Mouse (Mus musculus) kidney, embryonic 16.5 days (tissue): ENCODE data around the gene Manba. TPM values are rescaled to one million over a fixed set of nuclear protein-coding genes. Genes with fewer than 3 reads are reported as not detected.

ENCODE experiments used
- ATAC-seq: fragments of 200-750 bp; cut with Nextera tagmentation; 2 replicates; pipeline ENCODE4 v1.8.0; 2017; ENCODE audit warnings: moderate TSS enrichment; ENCODE audit not compliant: low FRiP score, low TSS enrichment
- H3K27ac ChIP-seq: fragments of 300-500 bp; sonication (generic); 2 replicates; pipeline ENCODE4 v1.5.1; 2014; ENCODE audit warnings: low read length
- H3K27me3 ChIP-seq: fragments of 300-500 bp; sonication (generic); 2 replicates; pipeline ENCODE4 v1.6.1; 2014; ENCODE audit warnings: low read length, control low read depth, mixed read lengths; ENCODE audit not compliant: insufficient read depth
- H3K36me3 ChIP-seq: fragments of 300-500 bp; sonication (generic); 2 replicates; pipeline ENCODE4 v1.6.1; 2014; ENCODE audit warnings: low read length, control low read depth, mixed read lengths; ENCODE audit not compliant: insufficient read depth
- H3K4me1 ChIP-seq: fragments of 300-500 bp; sonication (generic); 2 replicates; pipeline ENCODE4 v1.6.1; 2014; ENCODE audit warnings: low read length, control low read depth, mixed read lengths; ENCODE audit not compliant: insufficient read depth
- H3K4me2 ChIP-seq: fragments of 300-500 bp; sonication (generic); replicated peaks from 2 replicates; pipeline ENCODE4 v1.6.1; 2014; ENCODE audit warnings: low read depth, low read length
- H3K4me3 ChIP-seq: fragments of 300-500 bp; sonication (generic); 2 replicates; pipeline ENCODE4 v1.5.1; 2014; ENCODE audit warnings: mild to moderate bottlenecking, low read length
- H3K9ac ChIP-seq: fragments of 300-500 bp; sonication (generic); replicated peaks from 2 replicates; pipeline ENCODE4 v1.6.1; 2014; ENCODE audit warnings: low read length
- H3K9me3 ChIP-seq: fragments of 300-500 bp; sonication (generic); 2 replicates; pipeline ENCODE4 v1.6.1; 2016; ENCODE audit warnings: low read length, control low read depth
- WGBS: fragments of 180-500 bp; shearing (Covaris S2); extraction: QIAGEN DNeasy Blood & Tissue Kit; methylation state at CpG from one replicate; pipeline ENCODE4 v1.1.7; 2014; 5-methylcytosine and 5-hydroxymethylcytosine counted together
- polyA plus RNA-seq: library from polyadenylated mRNA; unstranded; fragments of >200 nt; fragmentation: Nextera tagmentation; extraction: Ambion mirVana; gene quantifications from 2 replicates; pipeline ENCODE4 v1.2.1, GENCODE M21; 2015

Gene Manba
- polyA plus RNA-seq, 1 experiment from 2014 or later, result 39.6 TPM

DNA sequence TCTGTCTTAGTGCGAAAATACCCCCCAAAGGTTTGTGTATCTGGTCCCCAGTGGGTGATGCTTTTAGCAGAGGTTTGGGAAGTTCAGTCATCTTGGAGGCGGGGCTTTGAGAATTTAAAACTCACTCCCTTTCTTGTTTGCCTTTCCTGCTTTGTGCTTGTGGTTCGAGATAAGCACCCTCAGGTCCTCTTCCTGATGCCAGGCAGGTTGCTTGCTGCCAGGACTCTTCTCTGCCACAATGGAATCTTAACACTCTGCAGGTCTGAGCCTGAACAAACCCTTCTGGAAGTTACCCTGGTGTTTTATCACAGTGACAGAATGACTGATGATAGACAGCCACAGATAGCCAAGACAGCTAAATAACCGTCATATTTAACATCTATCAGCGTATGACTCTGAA is 83.2 kb downstream of the Manba start:
- WGBS, result 74% methylated on average over 5 of the region's 5 CpGs
- ATAC-seq, result no peak
- Histone ChIP-seq H3K4me3 (no peak overlapping the region), H3K9ac (no peak overlapping the region), H3K4me1 (peaks cover 10% of the 10 kb centered on the region; the same call in 1 of the 2 replicates), H3K27me3 (no peaks in the 10 kb centered on the region), H3K9me3 (no peaks in the 10 kb centered on the region), H3K36me3 (0 out of 2 replicates have a peak, but pooled peaks cover 4% of the 10 kb centered on the region), H3K27ac (no peak overlapping the region), H3K4me2 (no peak overlapping the region)

DNA sequence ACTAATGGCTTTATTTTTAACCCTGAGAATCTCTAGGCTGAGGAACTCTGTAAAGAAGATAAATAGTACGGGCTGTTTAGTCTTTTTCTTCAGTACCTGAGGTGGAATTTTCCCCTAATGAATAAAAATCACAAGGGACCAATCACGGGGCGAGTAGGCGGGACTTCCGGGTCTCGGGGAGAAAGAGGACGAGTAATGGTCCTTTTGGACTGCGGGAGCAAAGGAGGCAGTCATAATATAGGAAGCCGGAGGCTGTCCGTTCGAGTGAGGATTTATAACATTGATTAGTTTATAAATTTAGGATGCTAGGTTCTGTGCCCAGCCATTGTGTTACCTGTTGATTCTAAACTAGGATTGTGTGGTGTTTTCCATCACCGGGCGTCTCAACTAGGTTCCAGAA is 86.1 kb downstream of the Manba start:
- H3K27ac ChIP-seq, result no peak overlapping the region

DNA sequence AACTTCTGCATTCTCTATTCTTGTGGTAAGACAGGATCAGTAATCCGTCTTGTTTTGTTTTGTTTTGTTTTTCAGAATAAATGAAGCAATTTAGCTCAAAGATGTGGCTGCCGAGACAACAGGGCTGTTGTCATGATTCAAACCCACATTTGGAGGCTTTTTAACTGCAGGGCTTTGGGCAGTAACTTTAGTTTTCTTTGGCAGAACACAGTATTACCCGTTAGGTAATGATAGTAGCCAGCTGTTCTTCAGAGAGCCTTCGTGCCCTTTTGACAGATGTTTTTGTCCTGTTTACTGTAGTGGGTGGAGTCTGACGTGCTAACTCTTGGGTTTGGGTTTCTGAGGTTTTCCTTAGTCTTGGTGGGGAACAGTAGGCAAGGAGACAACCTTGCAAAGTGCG is 87.6 kb downstream of the Manba start:
- ATAC-seq, result peak; percentile 54; the same call in 1 of the 2 replicates
- H3K4me1 ChIP-seq, result peaks cover 10% of the 10 kb centered on the region; the same call in 1 of the 2 replicates
- H3K9me3 ChIP-seq, result no peaks in the 10 kb centered on the region
- H3K36me3 ChIP-seq, result 0 out of 2 replicates have a peak, but pooled peaks cover 4% of the 10 kb centered on the region
- no peak overlapping the region for H3K4me3 ChIP-seq
- no peaks in the 10 kb centered on the region for H3K27me3 ChIP-seq
- H3K27ac ChIP-seq, result no peak overlapping the region
- WGBS, result 32% methylated on average over 6 of the region's 6 CpGs
- H3K9ac ChIP-seq, result no peak overlapping the region
- no peak overlapping the region for H3K4me2 ChIP-seq

More for the DNA sequence above, 86.1 kb downstream of the Manba start:
- WGBS, result 62% methylated on average over 13 of the region's 13 CpGs
- 0 out of 2 replicates have a peak, but pooled peaks cover 4% of the 10 kb centered on the region for H3K36me3 ChIP-seq
- H3K4me3 ChIP-seq, result no peak overlapping the region
- H3K4me1 ChIP-seq, result peaks cover 10% of the 10 kb centered on the region; the same call in 1 of the 2 replicates
- no peak overlapping the region for H3K9ac ChIP-seq
- no peak for ATAC-seq
- no peaks in the 10 kb centered on the region for H3K27me3 ChIP-seq
- no peak overlapping the region; the same call in 1 of the 2 replicates for H3K4me2 ChIP-seq
- no peaks in the 10 kb centered on the region for H3K9me3 ChIP-seq

DNA sequence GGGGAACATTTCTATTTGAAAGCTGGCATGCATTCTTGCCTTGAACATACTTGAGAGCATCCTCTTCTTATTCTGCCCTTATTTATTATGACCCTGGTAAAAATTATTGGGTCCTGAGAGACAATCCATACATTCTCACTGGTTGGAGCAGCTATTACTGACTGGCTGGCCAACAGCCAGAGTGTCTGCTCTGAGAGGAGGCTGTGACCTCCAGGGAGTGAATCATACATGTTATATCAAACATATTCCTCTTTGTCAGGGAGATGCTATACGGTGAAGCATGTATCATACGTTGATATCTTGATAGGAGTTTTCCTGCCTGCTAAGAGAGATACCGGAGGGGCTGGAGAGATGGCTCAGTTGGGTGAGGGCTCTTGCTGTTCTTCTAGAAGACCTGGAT is 89.7 kb downstream of the Manba start:
- Histone ChIP-seq H3K9ac (no peak overlapping the region), H3K4me1 (peaks cover 17% of the 10 kb centered on the region), H3K9me3 (no peaks in the 10 kb centered on the region), H3K4me2 (no peak overlapping the region), H3K4me3 (no peak overlapping the region), H3K27me3 (no peaks in the 10 kb centered on the region), H3K36me3 (0 out of 2 replicates have a peak, but pooled peaks cover 4% of the 10 kb centered on the region), H3K27ac (no peak overlapping the region)
- no peak for ATAC-seq
- 67% methylated on average over 3 of the region's 3 CpGs for WGBS

DNA sequence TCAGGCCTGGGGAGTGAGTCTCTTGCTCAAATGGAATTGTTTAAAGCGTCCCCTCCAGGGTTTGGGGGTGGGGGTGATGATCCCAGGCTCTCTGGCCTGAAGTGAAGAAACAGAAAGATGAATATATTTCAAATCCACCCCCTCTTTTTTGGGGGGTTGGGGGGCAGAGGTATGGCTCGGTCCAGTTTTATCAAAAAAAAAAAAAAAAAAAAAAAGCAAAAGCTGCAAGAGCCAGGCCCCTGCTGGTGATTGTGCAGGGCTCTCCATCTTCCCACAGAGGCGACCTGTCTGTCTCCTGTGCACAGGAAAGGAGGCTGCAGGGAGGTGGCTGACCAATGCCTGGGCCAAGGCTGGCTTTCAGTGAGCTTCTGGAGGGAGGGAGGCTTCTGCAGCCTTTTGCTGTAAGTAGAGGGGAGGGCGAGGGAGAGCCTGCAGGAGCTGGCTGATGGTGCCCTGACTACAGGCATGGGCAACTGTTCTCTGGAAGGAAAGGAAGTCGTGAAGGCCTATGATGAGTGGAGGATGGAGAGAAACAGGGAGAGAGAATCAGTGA is 93.3 kb downstream of the Manba start:
- WGBS, result 70% methylated on average over 5 of the region's 5 CpGs
- ATAC-seq, result no peak
- H3K4me1 ChIP-seq, result peaks cover 16% of the 10 kb centered on the region

DNA sequence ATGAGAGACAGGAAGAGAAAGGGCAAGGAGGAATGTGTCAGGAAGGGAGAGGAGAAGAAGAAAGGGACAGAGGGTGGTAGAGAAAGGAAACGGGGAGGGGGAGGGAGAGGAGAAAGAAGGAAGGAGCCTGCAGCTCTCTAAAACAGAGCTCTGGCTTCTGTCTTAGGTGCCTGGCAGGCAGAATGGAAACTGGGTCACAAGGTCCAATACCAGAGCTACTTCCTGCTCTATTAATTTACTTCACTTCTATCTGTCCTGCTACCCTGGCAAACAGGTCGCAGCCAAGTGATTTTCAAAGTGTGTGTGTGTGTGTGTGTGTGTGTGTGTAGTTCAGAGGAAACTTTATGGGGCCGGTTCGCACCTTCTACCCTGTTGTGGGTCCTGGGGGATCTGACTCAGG is 93.8 kb downstream of the Manba start:
- H3K27me3 ChIP-seq, result no peaks in the 10 kb centered on the region
- WGBS, result 53% methylated on average over 4 of the region's 4 CpGs
- no peak overlapping the region for H3K4me2 ChIP-seq
- H3K27ac ChIP-seq, result no peak overlapping the region
- no peak overlapping the region for H3K4me3 ChIP-seq
- H3K4me1 ChIP-seq, result peaks cover 16% of the 10 kb centered on the region
- H3K9ac ChIP-seq, result no peak overlapping the region
- H3K9me3 ChIP-seq, result no peaks in the 10 kb centered on the region
- H3K36me3 ChIP-seq, result no peaks in the 10 kb centered on the region; the same call in 1 of the 2 replicates
- no peak for ATAC-seq

More for the DNA sequence above, 93.3 kb downstream of the Manba start:
- Histone ChIP-seq H3K27me3 (no peaks in the 10 kb centered on the region), H3K4me3 (no peak overlapping the region), H3K9ac (no peak overlapping the region), H3K27ac (no peak overlapping the region), H3K9me3 (no peaks in the 10 kb centered on the region), H3K36me3 (no peaks in the 10 kb centered on the region), H3K4me2 (no peak overlapping the region)

DNA sequence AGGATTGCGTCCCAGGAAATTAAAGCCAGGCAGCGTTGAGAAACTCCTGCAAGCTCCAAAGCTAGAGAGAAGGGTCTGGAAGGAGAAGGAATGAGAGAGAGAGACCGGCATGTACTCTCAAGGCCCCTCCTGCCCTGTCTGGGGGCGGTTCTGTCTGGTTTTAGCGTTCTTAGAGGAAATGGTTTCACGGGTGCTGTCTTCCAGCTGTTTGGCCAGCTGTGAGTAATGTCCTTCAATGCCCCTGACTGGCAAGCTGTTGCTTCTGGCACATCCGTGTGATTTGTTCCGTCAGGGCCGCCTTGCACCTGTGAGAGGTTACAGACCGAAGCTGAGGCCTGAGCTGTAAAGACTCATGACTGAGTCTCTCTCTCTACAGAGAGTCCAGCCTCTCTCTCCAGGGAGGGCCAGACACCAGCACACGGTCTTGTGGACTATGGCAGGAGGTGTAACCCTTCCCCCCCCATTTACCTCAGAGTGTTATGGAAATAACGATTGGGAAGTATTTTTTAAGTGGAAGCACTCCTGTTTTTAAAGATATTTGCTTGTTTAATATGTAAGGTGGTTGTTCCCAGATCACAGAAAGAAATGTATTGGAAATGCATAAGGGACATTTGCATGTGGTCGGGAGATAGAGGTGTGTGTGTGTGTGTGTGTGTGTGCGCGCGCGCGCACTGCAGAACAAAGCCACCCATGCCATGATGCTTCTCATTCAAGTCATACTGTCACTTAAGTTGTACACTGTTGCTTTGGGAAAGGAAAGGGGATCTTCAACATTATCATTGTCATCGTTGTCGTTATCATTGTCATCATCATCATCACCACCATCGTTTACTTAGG is 95.2 kb downstream of the Manba start:
- WGBS, result 55% methylated on average over 21 of the region's 21 CpGs
- Histone ChIP-seq H3K9ac (no peak overlapping the region), H3K27me3 (no peaks in the 10 kb centered on the region), H3K36me3 (peaks cover 5% of the 10 kb centered on the region), H3K27ac (no peak overlapping the region), H3K4me1 (peaks cover 16% of the 10 kb centered on the region), H3K4me2 (no peak overlapping the region), H3K4me3 (no peak overlapping the region), H3K9me3 (no peaks in the 10 kb centered on the region)
- ATAC-seq, result no peak

DNA sequence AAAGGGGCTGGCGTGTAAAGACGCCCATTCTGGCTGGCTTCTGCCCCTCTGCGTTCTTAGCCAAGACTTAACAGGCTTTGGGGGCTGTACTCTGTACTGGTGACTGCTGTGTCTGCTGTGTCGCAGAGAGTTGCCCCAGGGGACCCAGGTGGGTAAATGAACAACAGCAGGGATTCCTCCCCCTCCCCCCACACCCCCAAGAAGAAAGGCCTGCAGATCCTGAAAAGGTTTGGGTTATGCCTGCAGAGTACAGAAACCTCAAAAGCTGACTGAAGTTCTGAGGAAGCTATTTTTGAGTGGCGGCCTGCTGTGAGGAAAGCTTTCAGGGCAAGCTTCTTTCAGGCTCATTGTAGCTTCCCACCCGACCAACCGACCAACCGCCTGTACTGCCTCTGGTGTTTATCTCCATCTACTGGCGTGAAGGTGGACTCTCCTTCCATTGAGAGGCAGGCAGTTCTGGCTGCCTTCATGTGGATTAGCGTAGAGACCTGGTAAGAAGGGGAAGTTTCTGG is 96.3 kb downstream of the Manba start:
- Histone ChIP-seq H3K4me2 (no peak overlapping the region), H3K9ac (no peak overlapping the region), H3K9me3 (no peaks in the 10 kb centered on the region), H3K27ac (no peak overlapping the region), H3K36me3 (peaks cover 9% of the 10 kb centered on the region), H3K4me3 (no peak overlapping the region), H3K27me3 (no peaks in the 10 kb centered on the region), H3K4me1 (peaks cover 16% of the 10 kb centered on the region)
- 37% methylated on average over 10 of the region's 10 CpGs for WGBS
- peak; percentile 43; the same call in 1 of the 2 replicates for ATAC-seq

DNA sequence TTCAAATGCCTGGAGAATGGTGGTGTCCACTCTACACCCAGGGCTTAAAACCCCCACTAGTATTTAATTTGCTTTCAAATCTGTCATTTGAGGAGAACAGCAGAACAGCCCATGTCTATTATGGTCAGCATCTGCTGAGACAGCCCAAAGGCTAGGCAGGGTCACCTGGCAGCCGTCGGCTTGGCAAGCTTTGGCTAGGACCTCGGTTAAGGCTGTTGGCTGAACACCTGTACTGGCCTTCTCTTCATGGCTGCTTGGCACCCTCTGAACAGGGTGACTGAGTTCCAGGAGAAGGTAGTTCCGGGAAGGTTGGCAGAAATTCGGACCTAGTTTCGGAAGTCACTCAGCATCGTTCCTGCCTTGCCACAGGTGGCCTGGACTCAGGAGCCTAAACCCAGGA is 96.8 kb downstream of the Manba start:
- Histone ChIP-seq H3K27ac (no peak overlapping the region), H3K4me2 (no peak overlapping the region)
- 91% methylated on average over 7 of the region's 7 CpGs for WGBS

DNA sequence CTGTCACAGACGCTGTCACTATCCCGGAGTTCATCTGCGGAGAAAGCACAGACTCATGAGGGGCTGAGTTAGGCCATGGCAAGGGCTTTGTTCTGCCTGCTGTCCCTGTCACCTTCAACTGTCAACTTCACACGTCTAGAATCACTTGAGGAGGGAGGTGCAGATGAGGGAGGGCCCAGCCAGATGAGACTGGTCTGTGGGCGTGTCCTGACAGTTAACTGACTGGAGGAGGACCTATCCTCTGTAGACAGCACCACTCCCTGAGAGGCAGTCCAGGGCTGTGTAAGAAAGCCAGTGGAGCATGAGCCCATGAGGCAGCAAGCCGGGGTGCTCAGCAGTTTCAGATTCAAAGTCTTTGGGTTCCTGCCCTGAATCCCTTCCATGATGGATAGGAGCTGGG is 100.1 kb downstream of the Manba start:
- no peak overlapping the region for H3K4me3 ChIP-seq
- H3K9me3 ChIP-seq, result no peaks in the 10 kb centered on the region
- 38% methylated on average over 6 of the region's 6 CpGs for WGBS
- no peak overlapping the region for H3K9ac ChIP-seq
- no peaks in the 10 kb centered on the region for H3K27me3 ChIP-seq
- no peak overlapping the region for H3K4me2 ChIP-seq
- H3K4me1 ChIP-seq, result peaks cover 5% of the 10 kb centered on the region; the same call in 1 of the 2 replicates
- peak; percentile 87 for ATAC-seq
- peaks cover 32% of the 10 kb centered on the region for H3K36me3 ChIP-seq
- H3K27ac ChIP-seq, result no peak overlapping the region

More for the DNA sequence above, 96.8 kb downstream of the Manba start:
- H3K4me1 ChIP-seq, result peaks cover 16% of the 10 kb centered on the region
- no peaks in the 10 kb centered on the region for H3K9me3 ChIP-seq
- H3K36me3 ChIP-seq, result peaks cover 10% of the 10 kb centered on the region
- no peak overlapping the region for H3K9ac ChIP-seq
- H3K4me3 ChIP-seq, result no peak overlapping the region
- H3K27me3 ChIP-seq, result no peaks in the 10 kb centered on the region
- no peak for ATAC-seq
